Mouse (Mus musculus) forebrain, embryonic 16.5 days (tissue): ENCODE results near the gene Bsn. TPM values are rescaled to one million over a fixed set of nuclear protein-coding genes. Genes with fewer than 3 reads are reported as not detected.

ENCODE experiments used
- ATAC-seq: fragments of 200-750 bp; cut with Nextera tagmentation; 2 replicates; pipeline ENCODE4 v1.8.0; 2017; ENCODE audit warnings: mild to moderate bottlenecking, moderate library complexity
- H3K27ac ChIP-seq: fragments of 300-500 bp; sonication (generic); 2 replicates; pipeline ENCODE4 v1.5.1; 2014; ENCODE audit warnings: low read length, control low read depth
- H3K27me3 ChIP-seq: fragments of 300-500 bp; sonication (generic); replicated peaks from 2 replicates; pipeline ENCODE4 v1.6.1; 2014; ENCODE audit warnings: low read length; ENCODE audit not compliant: control insufficient read depth, insufficient read depth
- H3K36me3 ChIP-seq: fragments of 300-500 bp; sonication (generic); 2 replicates; pipeline ENCODE4 v1.6.1; 2014; ENCODE audit not compliant: control insufficient read depth, insufficient read depth
- H3K4me1 ChIP-seq: fragments of 300-500 bp; sonication (generic); replicated peaks from 2 replicates; pipeline ENCODE4 v1.6.1; 2014; ENCODE audit warnings: low read length; ENCODE audit not compliant: control insufficient read depth, insufficient read depth
- H3K4me2 ChIP-seq: fragments of 300-500 bp; sonication (generic); 2 replicates; pipeline ENCODE4 v1.6.1; 2014; ENCODE audit warnings: mild to moderate bottlenecking, low read length, control low read depth
- H3K4me3 ChIP-seq: fragments of 300-500 bp; sonication (generic); replicated peaks from 2 replicates; pipeline ENCODE4 v1.5.1; 2014; ENCODE audit warnings: mild to moderate bottlenecking, low read length, control low read depth
- H3K9ac ChIP-seq: fragments of 300-500 bp; sonication (generic); replicated peaks from 2 replicates; pipeline ENCODE4 v1.6.1; 2014; ENCODE audit warnings: low read depth, low read length, control low read depth
- H3K9me3 ChIP-seq: fragments of 300-500 bp; sonication (generic); 2 replicates; pipeline ENCODE4 v1.6.1; 2016; ENCODE audit warnings: low read length; ENCODE audit not compliant: control insufficient read depth
- WGBS: fragments of 180-500 bp; shearing (Covaris S2); extraction: QIAGEN DNeasy Blood & Tissue Kit; methylation state at CpG from one replicate; pipeline ENCODE4 v1.1.7; 2014; 5-methylcytosine and 5-hydroxymethylcytosine counted together
- microRNA-seq: library from miRNA; unstranded; fragments of <30 nt; microRNA quantifications from one replicate; pipeline ENCODE4, GENCODE M21; 2017
- polyA plus RNA-seq: library from polyadenylated mRNA; unstranded; fragments of >200 nt; fragmentation: Nextera tagmentation; extraction: Ambion mirVana; gene quantifications from 2 replicates; pipeline ENCODE4 v1.2.1, GENCODE M21; 2015

Gene Bsn
- polyA plus RNA-seq, 1 experiment from 2014 or later, result 8.5 TPM

DNA sequence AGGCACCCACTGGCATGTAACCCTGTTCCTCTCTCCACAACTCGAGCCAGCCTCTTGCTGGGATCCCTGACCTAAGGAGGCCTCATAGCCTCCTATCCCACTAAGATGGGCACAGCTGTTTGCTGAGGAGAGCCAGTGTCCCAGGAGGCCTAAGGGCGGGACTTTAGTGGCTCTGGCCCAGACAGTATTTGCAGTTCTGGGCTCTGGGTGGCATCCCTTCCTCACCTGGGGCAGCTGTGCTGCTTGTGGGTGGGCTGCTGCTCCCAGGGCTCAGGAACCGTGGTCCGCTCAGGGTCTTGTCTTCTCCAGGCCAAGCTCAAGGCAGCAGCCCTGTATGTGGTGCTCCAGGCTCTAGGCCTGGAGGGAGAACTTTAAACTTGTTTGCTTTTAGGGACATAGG, 143.6 kb downstream of the Bsn start:
- ATAC-seq, result no peak
- H3K9ac ChIP-seq, result no peak overlapping the region
- peaks cover 17% of the 10 kb centered on the region for H3K4me1 ChIP-seq
- H3K36me3 ChIP-seq, result peaks cover 34% of the 10 kb centered on the region
- H3K4me3 ChIP-seq, result no peak overlapping the region
- no peaks in the 10 kb centered on the region for H3K9me3 ChIP-seq
- no peaks in the 10 kb centered on the region for H3K27me3 ChIP-seq
- WGBS, result 89% methylated on average over 4 of the region's 4 CpGs
- no peak overlapping the region for H3K27ac ChIP-seq
- no peak overlapping the region for H3K4me2 ChIP-seq

Small RNA genes lying within 50 kb of the gene (microRNA-seq; reads per million reads assigned to microRNA genes)
- gene Gm47303, result not detected
- gene Mir7088, result not detected

Other genes starting within 250 kb of the Bsn start
- gene Traip, start 240.2 kb downstream of the Bsn start, polyA plus RNA-seq, result 14.2 and 17.1 TPM in 2 replicates
- 3.2 and 3.7 TPM in 2 replicates for gene Uba7, start 214.9 kb downstream of the Bsn start, polyA plus RNA-seq
- 0.65 and 0.92 TPM in 2 replicates for gene Gm20661, start 207.3 kb downstream of the Bsn start, polyA plus RNA-seq
- 12.8 and 14.2 TPM in 2 replicates for gene Inka1, start 204.5 kb downstream of the Bsn start, polyA plus RNA-seq
- gene Cdhr4, start 197.9 kb downstream of the Bsn start, polyA plus RNA-seq, result 1.2 TPM in 2 replicates
- 0.67 and 1.4 TPM in 2 replicates for gene Gm20662, start 194.0 kb downstream of the Bsn start, polyA plus RNA-seq
- gene Ip6k1, start 187.9 kb downstream of the Bsn start, polyA plus RNA-seq, result 110 and 116 TPM in 2 replicates
- gene Gmppb, start 141.1 kb downstream of the Bsn start, polyA plus RNA-seq, result 19.6 and 21.2 TPM in 2 replicates
- gene Amigo3, start 137.2 kb downstream of the Bsn start, polyA plus RNA-seq, result 2.5 and 3.4 TPM in 2 replicates
- not detected in 2 replicates for gene Mst1, start 109.9 kb downstream of the Bsn start, polyA plus RNA-seq
- gene Rnf123, start 107.0 kb downstream of the Bsn start, polyA plus RNA-seq, result 44.5 and 53.1 TPM in 2 replicates
- 41.3 and 46.2 TPM in 2 replicates for gene Apeh, start 95.8 kb downstream of the Bsn start, polyA plus RNA-seq
- 56.3 and 57.9 TPM in 2 replicates for gene Dag1, start 73.6 kb upstream of the Bsn start, polyA plus RNA-seq
- 139 and 158 TPM in 2 replicates for gene Nicn1, start 100.0 kb upstream of the Bsn start, polyA plus RNA-seq
- 22.3 and 23.8 TPM in 2 replicates for gene Amt, start 106.5 kb upstream of the Bsn start, polyA plus RNA-seq
- gene Rhoa, start 115.7 kb upstream of the Bsn start, polyA plus RNA-seq, result 282 and 351 TPM in 2 replicates
- gene Tcta, start 115.8 kb upstream of the Bsn start, polyA plus RNA-seq, result 34.3 and 37.6 TPM in 2 replicates
- gene Gpx1, start 148.5 kb upstream of the Bsn start, polyA plus RNA-seq, result 369 and 398 TPM in 2 replicates
- 146 and 163 TPM in 2 replicates for gene Usp4, start 157.5 kb upstream of the Bsn start, polyA plus RNA-seq
- 2.0 and 2.2 TPM in 2 replicates for gene 1700102P08Rik, start 202.4 kb upstream of the Bsn start, polyA plus RNA-seq
- gene Ccdc36, start 238.1 kb upstream of the Bsn start, polyA plus RNA-seq, result 0.96 and 0.99 TPM in 2 replicates
- not detected in 2 replicates for gene BC048562, start 246.1 kb upstream of the Bsn start, polyA plus RNA-seq